ENCODE assay signal across 15 mouse cellular contexts in genomic region chr7:100176269-100176668, GRCm38 (mm10). TPM values are rescaled to one million over a fixed set of nuclear protein-coding genes. Genes with fewer than 3 reads are reported as not detected.
A peak's percentile ranks its signal among the peaks of the same experiment; 100 is the strongest.
DNase-seq lines count a peak whose midpoint lies in the region; ATAC-seq lines count a peak whose summit lies in the region.
"Had no signal": no experiment of that assay in that cellular context is flagged by ENCODE, and none has a peak within 500 bp of the region (broad histone marks: within the 10 kb centered on the region; RNA-seq: fewer than 3 reads in every experiment).

Gene Kcne3, plus strand, starts transcription at chr7:100176502.

- no peak within 1 kb of the TSS for H3K4me2 ChIP-seq in limb, embryonic 15.5 days

- ATAC-seq in granulocyte monocyte progenitor cell, adult 5-6 weeks (replicated peaks; ENCODE audit: poor library complexity, severe bottlenecking): peak; percentile 72
- no peak for ATAC-seq in limb, embryonic 15.5 days (ENCODE audit: insufficient number of reproducible peaks, low FRiP score, low TSS enrichment, low read depth)
- no peak for ATAC-seq in CD4-positive, CD25-positive, alpha-beta regulatory T cell, adult 4 months
- ATAC-seq: forebrain, embryonic 16.5 days; inflammation-experienced regulatory T-cells, adult 6 months had no signal

- peaks cover 14% of the 10 kb centered on the region for H3K4me1 ChIP-seq in limb, embryonic 15.5 days
- H3K4me1 ChIP-seq in midbrain, embryonic 10.5 days: peaks cover 13% of the 10 kb centered on the region

- H3K9me3 ChIP-seq in limb, embryonic 15.5 days: no peaks in the 10 kb centered on the region
- H3K9me3 ChIP-seq in midbrain, embryonic 10.5 days (replicated peaks): no peaks in the 10 kb centered on the region

- H3K9ac ChIP-seq in limb, embryonic 15.5 days: no peak within 1 kb of the TSS

- H3K4me3 ChIP-seq in limb, embryonic 15.5 days: no peak within 1 kb of the TSS
- H3K4me3 ChIP-seq in midbrain, embryonic 10.5 days: no peak within 1 kb of the TSS
- H3K4me3 ChIP-seq: left cerebral cortex, adult 2 months; megakaryocyte, embryonic 14.5 days had no signal

- peaks cover 51% of the 10 kb centered on the region for H3K27me3 ChIP-seq in limb, embryonic 15.5 days
- peaks cover 59% of the 10 kb centered on the region for H3K27me3 ChIP-seq in midbrain, embryonic 10.5 days (ENCODE audit: low read depth, poor library complexity, severe bottlenecking)

- 78% methylated on average over 3 of the region's 3 CpGs for WGBS in limb, embryonic 15.5 days
- WGBS in midbrain, embryonic 10.5 days: 82% methylated on average over 3 of the region's 3 CpGs

- H3K27ac ChIP-seq in limb, embryonic 15.5 days: no peak within 1 kb of the TSS
- H3K27ac ChIP-seq in midbrain, embryonic 10.5 days (replicated peaks): no peak within 1 kb of the TSS
- H3K27ac ChIP-seq: left cerebral cortex, adult 2 months had no signal

- intact Hi-C loops in heart, postnatal 10 days (cut with DNase I): no loop called here

- no peaks in the 10 kb centered on the region for H3K36me3 ChIP-seq in limb, embryonic 15.5 days
- no peaks in the 10 kb centered on the region for H3K36me3 ChIP-seq in midbrain, embryonic 10.5 days

- DNase-seq in heart, adult 11 months: peak; percentile 89
- no peak for DNase-seq in heart, postnatal 10 days
- DNase-seq in MEL-GATA-1-ER (ENCODE audit: extremely low read depth, low read depth): peak; percentile 28
- DNase-seq in thymus, postnatal 14 days: no peak
- DNase-seq in midbrain, embryonic 10.5 days (ENCODE audit: low spot score): no peak
- DNase-seq: cerebellum, postnatal 10 days; heart, postnatal 36 days; kidney, postnatal 36 days had no signal

RNA-seq across cellular contexts. Expression of gene Kcne3, which starts in this region (rescaled TPM):
- total RNA-seq in heart, postnatal 10 days (2021): 1 to 10 TPM in 1 of 2 experiments, under 1 TPM in 1; 0.99 to 2.0 TPM
- 0.88 and 2.8 TPM in 2 replicates for total RNA-seq in granulocyte monocyte progenitor cell, adult 5-6 weeks (2014; fragmentation: Nextera tagmentation)
- 0.95 TPM in 1 of 2 replicates, not detected in the other for total RNA-seq in granulocyte monocyte progenitor cell, adult 5-6 weeks (2017)
- polyA plus RNA-seq in limb, embryonic 15.5 days (2015; fragmentation: Nextera tagmentation; extraction: Ambion mirVana): 14.3 and 16.9 TPM in 2 replicates
- polyA plus RNA-seq in CD4-positive, CD25-positive, alpha-beta regulatory T cell, adult 4 months (2017; shearing (Covaris generic)): not detected
- polyA plus RNA-seq in midbrain, embryonic 10.5 days (2016; fragmentation: Nextera tagmentation; extraction: Ambion mirVana): 2.9 and 6.7 TPM in 2 replicates
- polyA plus RNA-seq: inflammation-experienced regulatory T-cells, adult 6 months had no signal

Comparison
In these comparisons a context has a peak if more than half of its experiments do, and no peak if none do; other contexts are left out.
1. DNase-seq: peak in heart, adult 11 months (single experiment) and MEL-GATA-1-ER (single experiment); none in heart, postnatal 10 days (0 of 2), thymus, postnatal 14 days (single experiment) and midbrain, embryonic 10.5 days (single experiment).